Mouse (Mus musculus): ENCODE measurements around the gene Caln1.

Caln1 gene

GRCm38 (mm10) chr5:130811966-130812365 lies 442.7 kb downstream of the Caln1 start:
- no peak for DNase-seq (ENCODE audit: low spot score)

DNA sequence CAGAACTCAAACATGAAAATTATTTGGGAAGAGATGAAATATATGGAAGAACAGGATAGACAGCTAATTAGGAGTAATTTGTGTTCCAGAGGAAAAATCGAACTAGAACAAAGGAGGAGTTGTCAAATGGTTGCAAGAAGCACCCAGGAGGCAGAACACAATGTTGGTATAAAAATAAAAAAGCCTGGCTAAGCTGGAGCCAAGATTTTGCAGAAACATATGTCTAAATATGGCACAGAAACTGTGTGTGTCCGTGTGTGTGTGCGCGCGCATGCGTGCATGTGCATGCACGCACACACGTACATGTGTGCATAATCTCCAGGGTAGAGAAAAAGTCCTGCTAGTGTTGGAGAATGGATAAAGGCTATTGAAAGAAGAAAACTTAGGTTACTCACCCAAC lies 443.3 kb downstream of the Caln1 start:
- no peak for DNase-seq (ENCODE audit: low spot score)

DNA sequence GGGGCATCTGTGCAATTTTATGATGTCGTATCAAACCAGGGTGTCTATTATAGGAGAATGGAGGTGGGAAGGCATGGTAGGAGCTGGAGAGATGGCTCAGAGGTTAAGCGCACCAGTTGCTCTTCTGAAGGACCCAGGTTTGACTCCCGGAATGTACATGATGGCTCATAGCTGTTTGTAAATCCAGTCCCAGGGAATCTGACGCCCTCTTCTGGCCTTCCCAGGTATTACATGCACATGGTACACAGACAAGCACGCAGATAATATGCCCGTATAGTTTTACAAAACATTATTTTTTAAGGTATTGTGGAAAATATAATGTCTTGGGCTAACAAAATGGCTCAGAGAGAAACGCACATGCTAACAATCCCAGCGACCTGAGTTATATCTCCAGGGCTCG lies 443.8 kb downstream of the Caln1 start:
- DNase-seq (ENCODE audit: low spot score): no peak

DNA sequence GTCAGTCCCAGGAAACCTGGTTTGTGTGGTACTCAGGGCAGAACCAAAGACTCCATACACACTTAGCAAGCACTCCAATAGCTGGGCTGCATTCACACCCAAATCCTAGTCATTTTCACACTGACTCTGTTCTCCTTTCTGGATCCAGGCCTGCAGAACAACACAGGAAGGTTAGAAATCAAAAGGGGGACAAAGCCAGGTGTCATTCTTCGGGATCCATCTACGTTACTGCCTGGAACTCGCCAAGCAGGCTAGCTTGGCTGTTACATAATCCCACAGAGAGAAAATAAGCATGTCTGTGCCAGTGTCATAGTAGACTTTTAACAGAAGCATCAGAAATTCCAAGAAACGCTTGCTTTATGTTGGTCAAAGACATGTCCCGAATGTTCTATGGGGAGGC lies 446.1 kb downstream of the Caln1 start:
- no peak for DNase-seq (ENCODE audit: low spot score)

- no peak for DNase-seq (ENCODE audit: low spot score)
Observed at GRCm38 (mm10) chr5:130820021-130820648, 450.9 kb downstream of the Caln1 start.

GRCm38 (mm10) chr5:130820661-130821060 lies 451.4 kb downstream of the Caln1 start:
- DNase-seq (ENCODE audit: low spot score): no peak

- DNase-seq (ENCODE audit: low spot score): no peak
Observed at GRCm38 (mm10) chr5:130825797-130826196, 456.5 kb downstream of the Caln1 start.

GRCm38 (mm10) chr5:130848562-130848961 lies 479.3 kb downstream of the Caln1 start:
- DNase-seq (ENCODE audit: low spot score): no peak

DNA sequence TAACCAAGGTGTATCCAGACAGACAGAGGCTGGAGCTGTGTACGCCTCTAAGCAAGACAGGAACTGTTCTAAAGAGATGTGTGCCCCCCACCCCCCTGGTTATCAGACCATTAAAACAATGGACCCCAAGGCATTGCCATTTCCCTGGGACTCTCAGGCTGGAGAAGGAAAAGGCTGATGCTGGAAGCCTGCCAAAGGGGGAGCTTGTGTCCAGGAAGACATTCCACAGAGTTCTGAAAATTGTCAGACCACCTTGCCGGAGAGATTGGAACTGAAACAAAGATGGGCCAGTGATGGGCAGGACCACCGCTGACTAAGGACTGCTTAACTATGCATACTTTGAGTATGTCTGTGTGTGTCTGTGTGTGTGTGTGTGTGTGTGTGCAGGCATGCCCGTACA lies 480.4 kb downstream of the Caln1 start:
- no peak for DNase-seq (ENCODE audit: low spot score)

DNA sequence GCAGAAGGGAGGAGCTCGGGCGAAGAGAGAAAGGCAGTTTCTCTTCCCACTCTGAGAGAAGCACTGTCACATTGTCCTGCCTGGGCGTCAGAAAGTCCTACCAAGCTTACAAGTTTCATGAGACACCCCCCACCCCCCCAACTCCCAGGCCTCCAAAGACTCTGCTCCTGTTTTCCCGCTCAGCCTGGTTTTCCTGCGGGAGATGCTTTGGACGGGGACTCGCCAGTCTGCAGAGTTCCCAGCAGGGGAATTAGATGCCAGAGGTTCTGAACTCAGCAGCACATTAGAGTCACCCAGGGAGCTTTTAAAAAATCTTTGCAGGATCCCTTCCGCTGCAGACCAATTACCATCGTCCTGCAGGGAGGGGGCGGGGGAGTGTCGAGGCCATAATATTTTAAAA lies 482.9 kb downstream of the Caln1 start:
- DNase-seq (ENCODE audit: low spot score): no peak

GRCm38 (mm10) chr5:130853371-130853770 lies 484.1 kb downstream of the Caln1 start:
- peak; percentile 75 for DNase-seq (ENCODE audit: low spot score)

- DNase-seq (ENCODE audit: low spot score): no peak
Observed at GRCm38 (mm10) chr5:130854430-130854829, 485.2 kb downstream of the Caln1 start.

GRCm38 (mm10) chr5:130858148-130858547 lies 488.9 kb downstream of the Caln1 start:
- no peak for DNase-seq (ENCODE audit: low spot score)

DNA sequence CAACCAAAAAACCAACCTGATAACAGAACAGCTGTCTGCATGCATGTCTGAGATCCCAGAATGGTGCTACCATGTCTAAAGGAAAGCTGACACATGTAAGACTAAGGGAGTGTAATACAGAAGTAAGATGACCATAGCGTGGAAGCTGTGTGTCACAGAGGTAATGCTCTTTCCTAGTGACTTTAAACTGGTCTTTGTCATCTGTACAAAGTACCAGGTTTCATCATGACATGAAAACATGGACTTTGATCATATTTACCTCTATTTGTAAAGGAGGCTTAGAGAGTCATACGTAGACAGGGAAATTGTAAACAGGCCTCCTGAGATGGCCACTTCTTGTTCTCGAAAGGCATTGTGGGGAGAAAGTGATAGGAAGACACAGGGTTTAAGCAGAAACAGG lies 489.5 kb downstream of the Caln1 start:
- no peak for DNase-seq (ENCODE audit: low spot score)

- DNase-seq (ENCODE audit: low spot score): no peak
Observed at GRCm38 (mm10) chr5:130859736-130860135, 490.5 kb downstream of the Caln1 start.

DNA sequence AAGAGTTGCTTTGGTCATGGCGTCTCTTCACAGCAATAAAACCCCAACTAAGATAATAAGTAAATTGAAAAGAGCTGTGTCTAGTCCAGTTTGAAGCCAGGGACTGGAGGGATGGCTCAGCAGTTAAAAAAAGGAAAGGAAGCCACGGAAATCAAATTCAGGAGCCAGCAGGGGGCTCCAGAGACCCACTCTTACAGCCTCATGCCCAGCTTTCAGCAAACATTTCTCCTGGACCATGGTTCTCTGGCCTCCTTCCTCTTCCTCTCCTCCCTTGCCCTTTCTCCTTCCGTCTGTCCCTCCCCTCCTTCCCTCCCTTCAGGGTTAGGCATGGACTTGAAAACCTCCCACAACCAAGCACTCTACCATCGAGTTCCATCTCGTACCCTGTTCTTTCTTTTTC lies 493.0 kb downstream of the Caln1 start:
- DNase-seq (ENCODE audit: low spot score): peak; percentile 11

- DNase-seq (ENCODE audit: low spot score): no peak
Observed at GRCm38 (mm10) chr5:130869869-130870268, 500.6 kb downstream of the Caln1 start.

GRCm38 (mm10) chr5:130871086-130871485 lies 501.8 kb downstream of the Caln1 start:
- DNase-seq (ENCODE audit: low spot score): no peak

DNA sequence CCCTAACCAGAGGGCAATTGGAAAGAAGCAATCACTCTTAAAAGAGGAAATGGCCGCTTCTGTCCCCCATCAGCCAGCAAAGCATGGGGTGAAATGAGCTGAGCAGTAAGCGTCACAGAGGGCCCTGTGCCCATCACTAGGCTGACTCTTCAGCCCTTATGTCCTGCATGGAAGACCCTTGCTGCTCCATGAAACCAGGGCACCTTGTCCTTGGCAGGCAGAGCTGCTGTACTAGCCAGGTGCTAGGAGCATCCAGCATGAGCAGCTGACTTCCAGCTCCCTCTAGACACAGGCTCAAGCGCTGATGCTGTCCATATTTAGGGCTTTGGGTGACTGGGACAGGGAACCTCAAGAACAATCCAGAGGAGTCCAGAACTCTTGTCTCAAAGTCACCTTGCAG lies 506.1 kb downstream of the Caln1 start:
- DNase-seq (ENCODE audit: low spot score): no peak

GRCm38 (mm10) chr5:130880331-130880730 lies 511.1 kb downstream of the Caln1 start:
- no peak for DNase-seq (ENCODE audit: low spot score)

GRCm38 (mm10) chr5:130891735-130892134 lies 522.5 kb downstream of the Caln1 start:
- DNase-seq (ENCODE audit: low spot score): no peak

- no peak for DNase-seq (ENCODE audit: low spot score)
Observed at GRCm38 (mm10) chr5:130895991-130896390, 526.7 kb downstream of the Caln1 start.
